Mouse (Mus musculus): ENCODE measurements around the gene Tdp2. TPM values are rescaled to one million over a fixed set of nuclear protein-coding genes. Genes with fewer than 3 reads are reported as not detected.
A peak's percentile ranks its signal among the peaks of the same experiment; 100 is the strongest.

Tdp2 gene
- total and polyA plus RNA-seq, 2 experiments from 2014 or later, result 17.4 to 24.2 TPM

DNA sequence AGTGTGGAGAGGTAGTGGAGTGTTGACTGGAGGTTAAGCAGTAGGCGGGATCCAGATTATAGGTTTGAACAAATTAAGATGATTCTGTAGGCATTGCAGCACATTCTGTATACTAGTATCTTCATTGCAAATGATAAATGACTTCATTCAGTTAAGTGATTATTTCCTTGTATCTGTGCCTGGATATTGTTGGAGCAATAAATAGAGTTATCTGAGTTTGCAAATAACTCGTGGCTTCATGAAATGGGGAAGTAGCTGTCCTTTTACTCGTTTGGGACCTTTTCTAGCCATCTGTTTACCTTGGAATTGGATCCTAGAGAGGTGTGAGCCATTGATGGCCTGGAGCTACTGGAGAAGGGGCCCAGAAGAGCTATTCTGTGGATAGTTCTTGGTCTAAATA is 8.4 kb downstream of the Tdp2 start:
- H3K36me3 ChIP-seq (replicated peaks; ENCODE audit: control insufficient read depth, insufficient read depth, low read length), result peaks cover 31% of the 10 kb centered on the region
- no peak overlapping the region for H3K4me2 ChIP-seq (ENCODE audit: low read depth, low read length)
- TF ChIP-seq EP300 (IDR thresholded peaks at IDR 0.05; ENCODE audit: low read depth) (no peak), CTCF (IDR thresholded peaks at IDR 0.05; ENCODE audit: low read depth) (no peak)
- 0 out of 2 replicates have a peak, but pooled peaks cover 1% of the 10 kb centered on the region for H3K4me1 ChIP-seq (ENCODE audit: control insufficient read depth, insufficient read depth)
- H3K9ac ChIP-seq (replicated peaks; ENCODE audit: low read depth, low read length), result no peak overlapping the region
- no peaks in the 10 kb centered on the region for H3K9me3 ChIP-seq (replicated peaks; ENCODE audit: control insufficient read depth, low read length)
- DNase-seq (ENCODE audit: low spot score) (no peak), ATAC-seq (ENCODE audit: insufficient read depth, low read depth) (no peak)
- H3K4me3 ChIP-seq (ENCODE audit: low read depth, low read length), result no peak overlapping the region
- H3K27ac ChIP-seq (ENCODE audit: low read depth), result no peak overlapping the region
- H3K27me3 ChIP-seq (ENCODE audit: control insufficient read depth, insufficient read depth, low read length), result no peaks in the 10 kb centered on the region
- WGBS, result 74% methylated on average over 3 of the region's 3 CpGs

DNA sequence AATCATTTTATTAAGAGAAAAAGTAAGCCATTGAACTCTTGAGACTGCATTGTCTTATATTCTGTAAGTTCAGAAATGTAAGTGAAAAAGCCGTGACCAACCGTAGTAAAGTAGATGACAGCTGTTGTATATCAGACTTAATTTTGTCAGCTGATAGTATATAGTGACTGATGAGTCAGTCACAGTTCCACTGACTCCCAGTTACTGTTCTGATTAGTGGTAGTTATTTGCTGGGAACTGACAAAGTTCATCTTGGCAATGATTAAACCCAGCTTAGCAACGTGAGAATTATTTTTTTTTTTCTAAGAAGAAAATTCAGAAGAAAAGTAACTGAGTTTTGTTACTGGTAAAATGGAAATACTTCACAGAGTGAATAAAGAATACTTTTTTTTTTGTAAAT is 10.2 kb downstream of the Tdp2 start:
- H3K4me3 ChIP-seq (ENCODE audit: low read depth, low read length), result no peak overlapping the region
- TF ChIP-seq CTCF (IDR thresholded peaks at IDR 0.05; ENCODE audit: low read depth) (no peak), EP300 (IDR thresholded peaks at IDR 0.05; ENCODE audit: low read depth) (no peak)
- H3K4me2 ChIP-seq (ENCODE audit: low read depth, low read length), result no peak overlapping the region
- H3K9ac ChIP-seq (replicated peaks; ENCODE audit: low read depth, low read length), result no peak overlapping the region
- no peak overlapping the region for H3K27ac ChIP-seq (ENCODE audit: low read depth)
- H3K27me3 ChIP-seq (ENCODE audit: control insufficient read depth, insufficient read depth, low read length), result no peaks in the 10 kb centered on the region
- no peaks in the 10 kb centered on the region for H3K9me3 ChIP-seq (replicated peaks; ENCODE audit: control insufficient read depth, low read length)
- 73% methylated on average over 3 of the region's 3 CpGs for WGBS
- H3K4me1 ChIP-seq (ENCODE audit: control insufficient read depth, insufficient read depth), result 0 out of 2 replicates have a peak, but pooled peaks cover 5% of the 10 kb centered on the region
- DNase-seq (ENCODE audit: low spot score) (no peak), ATAC-seq (ENCODE audit: insufficient read depth, low read depth) (no peak)
- H3K36me3 ChIP-seq (replicated peaks; ENCODE audit: control insufficient read depth, insufficient read depth, low read length), result peaks cover 31% of the 10 kb centered on the region

DNA sequence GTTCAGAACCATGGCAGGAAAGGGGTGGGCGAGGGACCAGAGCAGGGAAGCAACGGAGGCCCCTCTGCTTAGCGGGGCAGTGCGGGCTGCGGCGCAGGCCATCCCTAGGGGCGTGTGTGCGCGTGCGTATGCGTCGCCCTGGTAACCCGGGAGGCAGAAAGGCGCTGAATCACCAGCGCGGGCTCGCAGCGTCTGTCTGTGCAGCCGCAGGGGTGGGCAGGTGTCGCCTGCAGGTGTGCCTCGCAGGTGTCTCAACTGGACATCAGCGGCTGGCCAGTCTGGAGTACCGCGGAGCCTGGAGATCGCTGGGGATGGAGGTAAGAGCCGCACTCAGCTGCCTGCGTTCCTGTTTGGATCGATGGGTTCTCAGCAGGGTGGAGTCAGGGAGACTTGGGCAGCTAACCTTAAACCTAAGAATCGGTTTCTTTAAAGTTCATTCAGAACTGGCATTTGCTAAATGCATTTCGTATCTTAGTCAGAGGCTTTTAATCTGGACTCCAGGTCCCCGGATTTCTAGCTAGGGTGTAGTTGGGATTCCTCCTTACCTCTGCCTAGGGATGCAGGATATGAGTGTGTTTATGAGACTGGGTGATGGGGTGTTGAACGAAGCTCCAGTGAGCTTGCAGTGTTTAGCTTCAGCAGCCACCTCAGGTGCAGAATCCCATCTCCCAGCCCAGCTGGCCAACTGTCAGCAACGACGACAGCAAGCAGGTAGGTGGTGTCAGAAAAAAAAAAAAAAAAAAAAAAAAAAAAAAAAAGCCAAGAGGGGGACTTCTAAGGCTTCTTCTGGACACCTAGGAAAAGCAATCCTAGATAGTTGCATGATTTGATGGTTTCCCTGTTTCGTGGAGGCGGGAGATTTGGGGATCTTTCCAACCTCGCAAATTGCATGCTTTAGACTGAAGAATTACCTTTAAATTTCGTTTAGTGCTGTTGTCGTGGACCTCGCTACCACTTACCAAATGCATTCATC is 13.8 kb downstream of the Tdp2 start, which contains the start of gene D130043K22Rik:
Gene D130043K22Rik, plus strand, starts transcription at position 153 of the 973 bp plus-strand sequence.
- Histone ChIP-seq H3K4me3 (ENCODE audit: low read depth, low read length) (peak within 1 kb of the TSS; percentile 41), H3K36me3 (replicated peaks; ENCODE audit: control insufficient read depth, insufficient read depth, low read length) (peaks cover 13% of the 10 kb centered on the region), H3K9ac (replicated peaks; ENCODE audit: low read depth, low read length) (no peak within 1 kb of the TSS), H3K9me3 (replicated peaks; ENCODE audit: control insufficient read depth, low read length) (no peaks in the 10 kb centered on the region), H3K27ac (ENCODE audit: low read depth) (no peak within 1 kb of the TSS), H3K4me2 (ENCODE audit: low read depth, low read length) (peak within 1 kb of the TSS; percentile 68), H3K4me1 (ENCODE audit: control insufficient read depth, insufficient read depth) (0 out of 2 replicates have a peak, but pooled peaks cover 5% of the 10 kb centered on the region), H3K27me3 (ENCODE audit: control insufficient read depth, insufficient read depth, low read length) (no peaks in the 10 kb centered on the region)
- DNase-seq (ENCODE audit: low spot score) (no peak), ATAC-seq (ENCODE audit: insufficient read depth, low read depth) (peak; percentile 64)
- TF ChIP-seq EP300 (IDR thresholded peaks at IDR 0.05; ENCODE audit: low read depth) (no peak), CTCF (IDR thresholded peaks at IDR 0.05; ENCODE audit: low read depth) (no peak)
- WGBS, result 19% methylated on average over 40 of the region's 40 CpGs

DNA sequence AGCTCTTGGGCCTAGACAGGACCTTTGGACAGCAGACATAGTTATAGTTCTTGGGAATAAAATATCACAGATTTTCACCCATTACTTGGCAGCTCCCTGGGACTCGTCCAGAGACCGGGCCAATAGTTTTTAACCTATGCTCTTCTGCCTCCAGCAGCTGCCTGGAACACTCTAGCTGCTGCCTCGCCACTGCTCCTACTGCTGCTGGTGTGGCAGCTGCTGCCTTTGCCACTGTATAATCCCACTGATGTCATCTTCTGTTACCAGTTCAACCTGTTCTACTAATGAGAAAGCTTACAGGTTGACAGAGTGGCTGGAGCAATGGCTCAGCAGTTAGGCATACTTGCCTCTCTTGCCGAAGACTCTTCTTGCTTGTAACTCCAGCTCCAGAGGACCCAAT is 17.8 kb downstream of the Tdp2 start:
- Histone ChIP-seq H3K36me3 (replicated peaks; ENCODE audit: control insufficient read depth, insufficient read depth, low read length) (no peaks in the 10 kb centered on the region), H3K27me3 (ENCODE audit: control insufficient read depth, insufficient read depth, low read length) (no peaks in the 10 kb centered on the region), H3K4me3 (ENCODE audit: low read depth, low read length) (no peak overlapping the region), H3K4me1 (ENCODE audit: control insufficient read depth, insufficient read depth) (0 out of 2 replicates have a peak, but pooled peaks cover 5% of the 10 kb centered on the region), H3K27ac (ENCODE audit: low read depth) (no peak overlapping the region), H3K9ac (replicated peaks; ENCODE audit: low read depth, low read length) (no peak overlapping the region), H3K4me2 (ENCODE audit: low read depth, low read length) (no peak overlapping the region), H3K9me3 (replicated peaks; ENCODE audit: control insufficient read depth, low read length) (no peaks in the 10 kb centered on the region)
- 85% methylated on average over 4 of the region's 4 CpGs for WGBS
- TF ChIP-seq CTCF (IDR thresholded peaks at IDR 0.05; ENCODE audit: low read depth), result no peak
- TF ChIP-seq EP300 (IDR thresholded peaks at IDR 0.05; ENCODE audit: low read depth), result no peak
- DNase-seq (ENCODE audit: low spot score) (no peak), ATAC-seq (ENCODE audit: insufficient read depth, low read depth) (no peak)

DNA sequence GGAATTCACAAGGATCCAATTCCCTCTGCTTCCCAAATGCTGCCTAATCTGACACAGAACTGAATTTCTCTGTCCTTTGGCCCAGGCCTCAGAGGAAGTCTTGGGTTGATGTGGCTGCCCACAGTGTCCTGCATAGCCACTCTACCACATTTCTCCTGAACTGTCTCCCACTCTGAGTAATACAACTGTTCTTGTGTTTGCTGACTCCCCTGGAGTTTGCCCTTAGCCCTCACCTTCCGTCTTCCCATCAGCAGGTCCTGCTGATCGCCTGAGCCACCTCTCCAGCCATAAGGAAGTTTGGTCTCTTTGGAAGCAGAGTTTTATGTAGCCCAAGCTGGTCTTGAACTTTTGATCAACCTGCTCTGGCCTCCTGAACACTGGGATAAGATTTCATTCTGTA is 20.5 kb downstream of the Tdp2 start:
- H3K4me1 ChIP-seq (ENCODE audit: control insufficient read depth, insufficient read depth), result no peaks in the 10 kb centered on the region
- no peaks in the 10 kb centered on the region for H3K9me3 ChIP-seq (replicated peaks; ENCODE audit: control insufficient read depth, low read length)
- TF ChIP-seq CTCF (IDR thresholded peaks at IDR 0.05; ENCODE audit: low read depth) (no peak), EP300 (IDR thresholded peaks at IDR 0.05; ENCODE audit: low read depth) (no peak)
- DNase-seq (ENCODE audit: low spot score), result no peak
- H3K4me2 ChIP-seq (ENCODE audit: low read depth, low read length), result no peak overlapping the region
- H3K27me3 ChIP-seq (ENCODE audit: control insufficient read depth, insufficient read depth, low read length), result no peaks in the 10 kb centered on the region
- no peaks in the 10 kb centered on the region for H3K36me3 ChIP-seq (replicated peaks; ENCODE audit: control insufficient read depth, insufficient read depth, low read length)
- no peak overlapping the region for H3K9ac ChIP-seq (replicated peaks; ENCODE audit: low read depth, low read length)
- WGBS, result 85% methylated on average over 2 of the region's 2 CpGs
- H3K27ac ChIP-seq (ENCODE audit: low read depth), result no peak overlapping the region
- no peak overlapping the region for H3K4me3 ChIP-seq (ENCODE audit: low read depth, low read length)
- ATAC-seq (ENCODE audit: insufficient read depth, low read depth), result no peak
